Mouse (Mus musculus) lung, embryonic 16.5 days (tissue): Measurements from ENCODE around the gene Fstl1. TPM values are rescaled to one million over a fixed set of nuclear protein-coding genes. Genes with fewer than 3 reads are reported as not detected.
A peak's percentile ranks its signal among the peaks of the same experiment; 100 is the strongest.

Source experiments
- ATAC-seq: fragments of 200-750 bp; cut with Nextera tagmentation; 2 replicates; pipeline ENCODE4 v1.8.0; 2017; ENCODE audit warnings: low read depth, mild to moderate bottlenecking, moderate library complexity
- H3K27ac ChIP-seq: fragments of 300-500 bp; sonication (generic); 2 replicates; pipeline ENCODE4 v1.5.1; 2014; ENCODE audit warnings: mild to moderate bottlenecking, control low read depth, low read length
- H3K27me3 ChIP-seq: fragments of 300-500 bp; sonication (generic); 2 replicates; pipeline ENCODE4 v1.6.1; 2014; ENCODE audit warnings: low read depth, low read length, mixed read lengths; ENCODE audit not compliant: control insufficient read depth, insufficient read depth
- H3K36me3 ChIP-seq: fragments of 300-500 bp; sonication (generic); 2 replicates; pipeline ENCODE4 v1.6.1; 2014; ENCODE audit warnings: low read length; ENCODE audit not compliant: control insufficient read depth, insufficient read depth
- H3K4me1 ChIP-seq: fragments of 300-500 bp; sonication (generic); replicated peaks from 2 replicates; pipeline ENCODE4 v1.6.1; 2014; ENCODE audit warnings: low read length, mixed read lengths; ENCODE audit not compliant: control insufficient read depth, insufficient read depth
- H3K4me2 ChIP-seq: fragments of 300-500 bp; sonication (generic); 2 replicates; pipeline ENCODE4 v1.6.1; 2014; ENCODE audit warnings: low read depth, low read length, control low read depth
- H3K4me3 ChIP-seq: fragments of 300-500 bp; sonication (generic); 2 replicates; pipeline ENCODE4 v1.5.1; 2014; ENCODE audit warnings: mild to moderate bottlenecking, low read length, control low read depth
- H3K9ac ChIP-seq: fragments of 300-500 bp; sonication (generic); 2 replicates; pipeline ENCODE4 v1.6.1; 2014; ENCODE audit warnings: low read length, control low read depth
- H3K9me3 ChIP-seq: fragments of 300-500 bp; sonication (generic); 2 replicates; pipeline ENCODE4 v1.6.1; 2016; ENCODE audit warnings: low read length; ENCODE audit not compliant: control insufficient read depth
- WGBS: fragments of 180-500 bp; shearing (Covaris S2); extraction: QIAGEN DNeasy Blood & Tissue Kit; methylation state at CpG from one replicate; pipeline ENCODE4 v1.1.7; 2014; 5-methylcytosine and 5-hydroxymethylcytosine counted together
- polyA plus RNA-seq: library from polyadenylated mRNA; unstranded; fragments of >200 nt; fragmentation: Nextera tagmentation; extraction: Ambion mirVana; gene quantifications from 2 replicates; pipeline ENCODE4 v1.2.1, GENCODE M21; 2015

Fstl1 gene
- polyA plus RNA-seq, 1 experiment from 2014 or later: 617 TPM

DNA sequence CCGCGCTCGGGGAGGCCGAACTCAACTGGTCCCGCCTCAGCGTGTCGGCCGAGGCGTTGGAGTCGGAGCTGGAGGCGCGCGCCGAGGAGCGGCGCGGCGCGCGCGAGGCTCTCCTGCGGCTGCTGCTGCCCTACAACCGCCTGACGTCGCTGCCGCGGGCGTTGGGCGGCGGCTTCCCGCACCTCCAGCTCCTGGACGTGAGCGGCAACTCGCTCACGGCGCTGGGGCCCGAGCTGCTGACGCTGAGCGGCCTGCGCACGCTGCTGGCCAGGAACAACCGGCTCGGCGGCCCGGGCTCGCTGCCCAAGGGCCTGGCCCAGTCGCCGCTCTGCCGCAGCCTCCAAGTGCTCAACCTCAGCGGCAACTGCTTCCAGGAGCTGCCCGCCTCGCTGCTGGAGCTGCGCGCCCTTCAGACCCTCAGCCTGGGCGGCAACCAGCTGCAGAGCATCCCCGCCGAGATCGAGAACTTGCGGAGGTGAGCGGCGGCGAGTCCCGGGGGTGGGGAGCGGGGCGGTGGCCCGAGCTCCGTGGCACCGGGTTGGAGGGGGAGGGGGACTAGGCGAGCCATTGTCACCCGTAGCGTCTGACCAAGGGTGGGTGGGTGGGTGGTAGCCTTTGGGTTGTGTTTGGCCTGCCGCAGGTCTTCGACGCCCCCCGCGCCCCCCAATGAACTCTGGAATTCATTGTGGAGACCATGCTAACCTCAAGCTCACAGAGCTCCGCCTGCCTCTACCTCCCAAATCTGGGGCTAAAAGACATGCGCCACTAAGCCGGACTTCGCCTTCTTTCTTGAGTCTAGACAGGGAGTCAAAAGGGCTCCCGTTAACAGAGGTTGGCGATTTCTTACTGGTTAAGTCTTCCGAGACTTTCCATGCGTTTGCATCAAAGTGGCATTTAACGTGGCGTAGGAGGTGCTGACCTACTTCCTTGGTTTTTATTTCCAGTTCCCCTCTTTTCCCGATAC lies 92.1 kb downstream of the Fstl1 start:
- Histone ChIP-seq H3K36me3 (no peaks in the 10 kb centered on the region), H3K4me2 (peak overlapping the region; percentile 77), H3K27ac (peak overlapping the region; percentile 98), H3K4me1 (peaks cover 22% of the 10 kb centered on the region), H3K4me3 (peak overlapping the region; percentile 99), H3K9ac (peak overlapping the region; percentile 99), H3K27me3 (no peaks in the 10 kb centered on the region), H3K9me3 (no peaks in the 10 kb centered on the region)
- WGBS: 0% methylated on average over 63 of the region's 87 CpGs
- peak; percentile 80 for ATAC-seq

DNA sequence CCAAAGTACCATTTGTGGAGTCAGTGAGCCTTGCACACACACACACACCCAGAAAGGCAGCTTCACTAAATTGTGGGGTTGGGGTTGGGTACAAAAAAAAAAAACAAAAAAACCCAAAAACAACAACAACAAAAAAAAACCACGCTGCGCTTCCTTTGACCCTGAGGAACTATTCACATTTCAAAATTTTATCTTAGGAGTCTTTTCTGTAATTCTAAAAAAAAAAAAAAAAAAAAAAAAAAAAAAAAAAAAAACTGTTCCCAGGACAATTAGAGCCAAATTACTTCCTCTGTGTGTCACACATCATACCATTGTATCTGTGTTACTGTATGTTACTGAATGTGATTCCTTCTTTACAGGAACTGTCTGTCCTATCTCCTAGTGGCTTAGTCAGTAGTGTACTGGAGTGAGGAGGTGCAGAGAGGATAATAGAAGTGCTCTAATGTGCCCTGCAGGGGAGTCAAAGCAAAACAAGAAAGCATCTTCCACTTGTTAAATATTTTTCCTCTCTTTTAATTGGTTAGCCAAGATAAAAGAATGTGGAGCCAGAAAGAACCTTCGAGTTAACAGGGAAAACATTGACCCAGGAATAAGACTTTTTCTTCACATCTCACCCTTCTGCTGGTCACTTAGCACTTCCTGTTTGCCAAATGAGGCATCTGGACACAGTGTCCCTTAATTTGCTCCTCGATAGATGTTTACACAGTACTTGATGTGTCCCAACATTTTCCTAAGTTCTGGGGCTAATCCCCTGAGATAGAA lies 93.0 kb downstream of the Fstl1 start:
- H3K27ac ChIP-seq: peak overlapping the region; percentile 98
- peak overlapping the region; percentile 99 for H3K9ac ChIP-seq
- no peaks in the 10 kb centered on the region for H3K36me3 ChIP-seq
- no peaks in the 10 kb centered on the region for H3K27me3 ChIP-seq
- H3K4me1 ChIP-seq: peaks cover 23% of the 10 kb centered on the region
- peak overlapping the region; percentile 77 for H3K4me2 ChIP-seq
- no peak for ATAC-seq
- WGBS: 6% methylated on average over 4 of the region's 4 CpGs
- no peaks in the 10 kb centered on the region for H3K9me3 ChIP-seq
- peak overlapping the region; percentile 99 for H3K4me3 ChIP-seq

DNA sequence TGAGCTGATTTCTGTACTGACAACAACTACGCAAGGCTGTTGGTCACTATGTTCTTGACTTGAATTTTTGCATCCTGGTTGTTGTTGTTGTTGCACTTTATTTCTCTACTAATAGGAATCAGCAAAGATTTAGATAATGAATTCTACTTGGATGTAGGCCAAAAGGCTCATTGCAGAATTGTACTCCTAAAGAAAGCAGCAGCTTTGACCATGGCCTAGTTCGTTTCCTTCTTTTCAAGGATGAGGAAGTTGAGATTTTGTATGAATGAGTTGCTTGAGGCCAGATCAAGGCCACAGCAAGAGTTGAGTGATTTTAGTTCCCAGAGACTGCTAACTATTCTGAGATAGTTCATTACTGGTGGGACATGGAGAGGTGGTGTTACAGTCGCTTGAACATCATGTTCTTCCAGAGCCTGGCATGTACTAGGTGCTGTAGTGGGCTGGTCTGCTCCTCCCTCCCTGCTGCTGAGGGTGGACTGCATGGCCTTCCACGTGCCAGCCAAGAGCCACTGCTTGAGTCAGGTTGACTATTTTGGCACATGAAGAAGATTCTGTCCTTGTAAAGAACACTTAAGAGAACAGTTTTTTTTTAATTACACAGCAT lies 94.5 kb downstream of the Fstl1 start:
- H3K9me3 ChIP-seq: no peaks in the 10 kb centered on the region
- ATAC-seq: no peak
- H3K27ac ChIP-seq: peak overlapping the region; percentile 9; the same call in 1 of the 2 replicates
- H3K9ac ChIP-seq: no peak overlapping the region
- H3K36me3 ChIP-seq: no peaks in the 10 kb centered on the region
- H3K27me3 ChIP-seq: no peaks in the 10 kb centered on the region
- no peak overlapping the region for H3K4me3 ChIP-seq
- peak overlapping the region; percentile 30 for H3K4me2 ChIP-seq
- 67% methylated on average over 4 of the region's 4 CpGs for WGBS
- peaks cover 24% of the 10 kb centered on the region for H3K4me1 ChIP-seq

DNA sequence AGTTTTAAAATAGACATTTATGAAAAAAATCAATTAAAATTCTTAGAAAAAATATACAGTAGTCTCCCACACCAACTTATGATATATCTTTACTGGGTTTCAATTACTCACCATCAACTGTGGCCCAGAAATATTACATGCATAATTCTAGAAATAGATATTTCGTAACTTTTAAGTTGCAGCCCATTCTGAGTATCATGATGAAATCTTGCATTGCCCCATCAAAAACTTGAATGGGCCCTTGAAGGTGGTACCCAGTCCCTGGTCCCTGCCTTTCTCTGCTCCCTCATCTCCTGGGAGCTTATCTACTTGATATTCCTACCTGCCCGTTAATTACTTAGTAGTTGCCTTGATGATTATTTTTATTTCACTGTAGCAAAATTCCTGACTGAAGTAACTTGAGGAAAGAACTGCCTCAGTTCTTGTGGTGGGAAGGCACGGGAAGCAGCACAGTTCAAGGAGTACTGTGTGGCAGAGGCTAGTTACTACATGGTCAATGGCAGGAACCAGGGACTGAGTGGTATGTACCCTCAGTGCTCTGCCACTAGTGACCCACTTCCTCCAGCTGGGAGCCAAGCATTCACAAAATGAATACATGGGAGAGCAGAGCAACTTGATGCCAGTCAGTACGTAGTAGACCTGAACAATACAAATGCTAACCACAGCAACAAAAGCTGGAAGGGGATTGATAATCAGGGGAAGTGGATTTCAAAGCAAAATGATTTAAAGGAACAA lies 98.0 kb downstream of the Fstl1 start:
- WGBS: 73% methylated on average over 4 of the region's 4 CpGs
- ATAC-seq: peak; percentile 56
- H3K27ac ChIP-seq: 0 out of 2 replicates have a peak overlapping the region, but pooled peaks have one; percentile 27

DNA sequence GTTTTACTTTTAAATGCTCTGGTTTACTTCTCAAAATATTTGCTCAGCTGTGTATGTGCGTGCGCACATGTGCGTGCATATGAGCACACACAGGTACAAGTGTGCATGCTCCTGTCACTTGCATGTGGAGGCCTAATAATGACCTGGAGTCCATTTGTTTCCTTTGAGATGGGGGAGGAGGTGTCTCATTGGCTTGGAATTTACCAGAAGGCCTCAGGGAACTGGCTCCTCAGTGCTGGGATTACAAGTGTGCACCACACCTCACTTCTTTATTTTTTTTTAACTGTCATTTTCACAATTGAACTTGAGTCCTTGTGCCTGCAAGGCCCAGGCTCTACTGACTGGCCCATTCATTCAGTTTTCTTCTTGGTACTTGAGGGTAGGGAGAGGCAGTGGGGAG lies 100.7 kb downstream of the Fstl1 start:
- H3K9ac ChIP-seq: no peak overlapping the region
- no peak overlapping the region for H3K27ac ChIP-seq
- no peaks in the 10 kb centered on the region for H3K9me3 ChIP-seq
- H3K36me3 ChIP-seq: peaks cover 29% of the 10 kb centered on the region
- WGBS: 91% methylated on average over 3 of the region's 3 CpGs
- no peak for ATAC-seq
- 0 out of 2 replicates have a peak, but pooled peaks cover 2% of the 10 kb centered on the region for H3K4me1 ChIP-seq
- no peaks in the 10 kb centered on the region for H3K27me3 ChIP-seq
- H3K4me2 ChIP-seq: no peak overlapping the region
- no peak overlapping the region for H3K4me3 ChIP-seq

More for the DNA sequence above, 98.0 kb downstream of the Fstl1 start:
- H3K9me3 ChIP-seq: no peaks in the 10 kb centered on the region
- H3K27me3 ChIP-seq: no peaks in the 10 kb centered on the region
- H3K4me2 ChIP-seq: no peak overlapping the region
- H3K4me3 ChIP-seq: no peak overlapping the region
- peaks cover 17% of the 10 kb centered on the region for H3K36me3 ChIP-seq
- H3K9ac ChIP-seq: no peak overlapping the region
- H3K4me1 ChIP-seq: peaks cover 18% of the 10 kb centered on the region

DNA sequence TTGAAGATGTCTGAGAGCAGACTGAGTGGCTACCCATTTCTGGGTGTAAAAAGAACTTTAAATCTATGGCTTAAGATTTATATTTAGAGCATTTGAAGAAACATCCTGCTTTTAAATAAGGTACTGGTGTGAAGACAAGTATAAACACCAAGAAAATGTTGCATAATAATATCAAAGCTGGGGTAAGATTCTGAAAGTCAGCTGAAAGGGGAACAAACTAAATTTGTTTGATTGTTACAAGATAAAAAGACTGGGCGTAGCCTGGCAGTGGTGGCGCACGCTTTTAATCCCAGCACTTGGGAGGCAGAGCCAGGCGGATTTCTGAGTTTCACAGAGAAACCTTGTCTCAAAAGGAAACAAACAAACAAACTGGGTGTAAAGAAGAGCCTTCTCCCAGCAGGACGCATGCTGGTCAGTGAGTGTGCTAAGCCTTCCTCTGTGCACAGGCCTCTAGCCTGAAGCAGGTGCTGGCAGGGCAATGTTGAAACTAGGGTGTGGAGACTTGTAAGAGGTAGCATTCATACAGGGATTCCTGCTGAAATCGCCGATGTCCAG lies 102.4 kb downstream of the Fstl1 start:
- WGBS: 86% methylated on average over 7 of the region's 7 CpGs
- Histone ChIP-seq H3K4me3 (no peak overlapping the region), H3K27me3 (no peaks in the 10 kb centered on the region), H3K36me3 (peaks cover 41% of the 10 kb centered on the region), H3K27ac (no peak overlapping the region), H3K4me1 (0 out of 2 replicates have a peak, but pooled peaks cover 2% of the 10 kb centered on the region), H3K4me2 (no peak overlapping the region), H3K9ac (no peak overlapping the region), H3K9me3 (no peaks in the 10 kb centered on the region)
- ATAC-seq: no peak

DNA sequence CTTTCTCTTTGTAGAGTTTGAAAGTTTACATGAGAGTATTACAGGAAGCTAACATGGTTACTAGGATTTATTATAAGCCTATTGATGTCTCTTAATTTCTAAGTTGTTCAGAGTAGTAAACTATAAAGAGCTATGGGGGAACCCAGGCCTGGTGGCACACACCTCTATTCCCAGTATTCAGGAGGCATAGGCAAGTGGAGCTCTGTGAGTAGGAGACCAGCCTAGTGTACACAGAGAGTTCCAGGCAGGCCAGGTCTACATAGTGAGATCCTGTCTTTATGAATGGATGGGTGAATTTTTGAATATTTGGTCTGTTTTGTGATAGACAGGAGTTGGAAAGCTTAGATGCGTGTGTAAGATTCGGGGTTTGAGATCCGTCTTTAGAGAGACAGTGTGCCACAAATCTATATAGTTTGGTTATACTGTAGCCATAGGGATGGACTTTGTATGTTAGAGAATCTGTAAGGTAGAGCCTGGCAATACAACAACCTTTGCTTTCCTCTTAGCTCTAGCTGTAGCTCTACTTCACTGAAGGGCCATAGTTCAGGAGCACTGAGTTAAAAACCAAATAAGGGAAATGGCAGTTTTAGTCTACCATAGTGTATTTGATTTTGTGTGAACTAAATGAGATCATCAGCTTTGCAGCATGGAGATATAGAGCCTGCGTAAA lies 103.2 kb downstream of the Fstl1 start:
- WGBS: 91% methylated on average over 4 of the region's 4 CpGs
- Histone ChIP-seq H3K4me1 (no peaks in the 10 kb centered on the region), H3K9me3 (no peaks in the 10 kb centered on the region), H3K27ac (no peak overlapping the region), H3K9ac (no peak overlapping the region), H3K36me3 (peaks cover 43% of the 10 kb centered on the region), H3K4me2 (no peak overlapping the region), H3K4me3 (no peak overlapping the region), H3K27me3 (no peaks in the 10 kb centered on the region)
- no peak for ATAC-seq

DNA sequence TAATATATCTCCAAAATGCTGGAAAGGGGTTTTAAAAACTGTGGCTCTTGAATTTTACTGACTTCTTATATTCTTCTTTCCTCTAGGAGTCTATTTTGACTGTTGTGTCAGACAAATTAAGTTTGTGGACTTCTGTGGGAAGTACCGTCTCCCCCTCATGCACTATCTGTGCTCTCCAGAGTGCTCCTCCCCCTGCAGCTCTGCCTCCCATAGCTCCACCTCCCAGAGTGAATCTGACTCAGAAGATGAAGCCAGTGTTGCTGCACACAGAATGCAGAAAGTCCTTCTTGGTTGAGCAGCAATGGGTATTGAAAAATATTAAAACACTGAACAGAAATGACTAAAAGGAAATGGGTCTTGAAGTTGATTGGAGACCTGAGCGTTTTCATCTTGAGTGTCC lies 104.5 kb downstream of the Fstl1 start:
- H3K4me1 ChIP-seq: no peaks in the 10 kb centered on the region
- no peak overlapping the region for H3K27ac ChIP-seq
- H3K4me3 ChIP-seq: no peak overlapping the region
- no peak overlapping the region for H3K4me2 ChIP-seq
- no peak overlapping the region for H3K9ac ChIP-seq
- ATAC-seq: no peak
- H3K9me3 ChIP-seq: no peaks in the 10 kb centered on the region
- no peaks in the 10 kb centered on the region for H3K27me3 ChIP-seq
- H3K36me3 ChIP-seq: peaks cover 43% of the 10 kb centered on the region
- 69% methylated on average over 2 of the region's 2 CpGs for WGBS
